In genomic region chr8:10990421-10991110, GRCm38 (mm10) we compare ENCODE assay signal across 9 mouse cellular contexts. TPM values are rescaled to one million over a fixed set of nuclear protein-coding genes. Genes with fewer than 3 reads are reported as not detected.
DNase-seq lines count a peak whose midpoint lies in the region; ATAC-seq and TF ChIP-seq lines count a peak whose summit lies in the region.
"Had no signal": no experiment of that assay in that cellular context is flagged by ENCODE, and none has a peak within 500 bp of the region (broad histone marks: within the 10 kb centered on the region; RNA-seq: fewer than 3 reads in every experiment).

No protein-coding gene starts in this region.

- H3K4me1 ChIP-seq in midbrain, embryonic 10.5 days, result peaks cover 63% of the 10 kb centered on the region
- H3K4me1 ChIP-seq in midbrain, postnatal 0 days (ENCODE audit: insufficient read depth, low read length), result peaks cover 2% of the 10 kb centered on the region; the same call in 1 of the 2 replicates
- H3K4me1 ChIP-seq in forebrain, embryonic 13.5 days, result peaks cover 46% of the 10 kb centered on the region
- peaks cover 99% of the 10 kb centered on the region for H3K4me1 ChIP-seq in liver, embryonic 12.5 days
- peaks cover 39% of the 10 kb centered on the region for H3K4me1 ChIP-seq in stomach, embryonic 15.5 days

- no peaks in the 10 kb centered on the region for H3K27me3 ChIP-seq in midbrain, embryonic 10.5 days (ENCODE audit: low read depth, poor library complexity, severe bottlenecking)
- H3K27me3 ChIP-seq in midbrain, postnatal 0 days (ENCODE audit: insufficient read depth, low read length), result no peaks in the 10 kb centered on the region
- H3K27me3 ChIP-seq in forebrain, embryonic 13.5 days, result no peaks in the 10 kb centered on the region
- H3K27me3 ChIP-seq in liver, embryonic 12.5 days (replicated peaks), result no peaks in the 10 kb centered on the region
- no peaks in the 10 kb centered on the region for H3K27me3 ChIP-seq in stomach, embryonic 15.5 days (replicated peaks)

- H3K4me2 ChIP-seq in midbrain, postnatal 0 days (ENCODE audit: low read depth, low read length, poor library complexity, severe bottlenecking), result no peak overlapping the region
- H3K4me2 ChIP-seq in forebrain, embryonic 13.5 days, result peak overlapping the region; percentile 18
- H3K4me2 ChIP-seq in liver, embryonic 12.5 days, result peak overlapping the region; percentile 61
- H3K4me2 ChIP-seq in stomach, embryonic 15.5 days, result no peak overlapping the region

- no peak overlapping the region for H3K4me3 ChIP-seq in midbrain, embryonic 10.5 days
- H3K4me3 ChIP-seq in midbrain, postnatal 0 days (ENCODE audit: low read depth, low read length), result no peak overlapping the region
- H3K4me3 ChIP-seq in forebrain, embryonic 13.5 days, result no peak overlapping the region
- H3K4me3 ChIP-seq in liver, embryonic 12.5 days, result peak overlapping the region; percentile 31; the same call in 1 of the 2 replicates
- no peak overlapping the region for H3K4me3 ChIP-seq in stomach, embryonic 15.5 days (replicated peaks)

- peaks cover 58% of the 10 kb centered on the region for H3K36me3 ChIP-seq in midbrain, embryonic 10.5 days
- peaks cover 11% of the 10 kb centered on the region for H3K36me3 ChIP-seq in midbrain, postnatal 0 days (ENCODE audit: insufficient read depth, low read length)
- H3K36me3 ChIP-seq in forebrain, embryonic 13.5 days (ENCODE audit: poor library complexity, severe bottlenecking), result peaks cover 24% of the 10 kb centered on the region
- peaks cover 77% of the 10 kb centered on the region for H3K36me3 ChIP-seq in liver, embryonic 12.5 days
- H3K36me3 ChIP-seq in stomach, embryonic 15.5 days, result peaks cover 12% of the 10 kb centered on the region

- TF ChIP-seq CTCF in midbrain, postnatal 0 days (IDR thresholded peaks at IDR 0.05), result no peak

- WGBS in midbrain, embryonic 10.5 days, result 37% methylated on average over 10 of the region's 10 CpGs
- 22% methylated on average over 10 of the region's 10 CpGs for WGBS in midbrain, postnatal 0 days
- 7% methylated on average over 10 of the region's 10 CpGs for WGBS in forebrain, embryonic 13.5 days
- 20% methylated on average over 10 of the region's 10 CpGs for WGBS in liver, embryonic 12.5 days (ENCODE audit: insufficient replicate concordance)
- 28% methylated on average over 10 of the region's 10 CpGs for WGBS in stomach, embryonic 15.5 days

- no peak for DNase-seq in midbrain, embryonic 10.5 days (ENCODE audit: low spot score)
- no peak for DNase-seq in midbrain, postnatal 0 days (ENCODE audit: low spot score)
- DNase-seq in gastrocnemius, postnatal 10 days, result no peak
- DNase-seq in layer of hippocampus, postnatal 14 days (ENCODE audit: low spot score in 2 of 2), result no peak
- DNase-seq in urinary bladder, postnatal 25 days (ENCODE audit: low spot score), result no peak

- no peak for ATAC-seq in midbrain, postnatal 0 days (ENCODE audit: low FRiP score)
- ATAC-seq in forebrain, embryonic 13.5 days, result peak; percentile 31; the same call in 1 of the 2 replicates
- ATAC-seq in liver, embryonic 12.5 days, result peak; percentile 70
- ATAC-seq in stomach, embryonic 15.5 days (ENCODE audit: insufficient read depth, low FRiP score, low read depth), result no peak

- peak overlapping the region; percentile 78 for H3K27ac ChIP-seq in midbrain, embryonic 10.5 days (replicated peaks)
- no peak overlapping the region for H3K27ac ChIP-seq in midbrain, postnatal 0 days (ENCODE audit: low read depth, low read length)
- peak overlapping the region; percentile 71 for H3K27ac ChIP-seq in forebrain, embryonic 13.5 days
- peak overlapping the region; percentile 93 for H3K27ac ChIP-seq in liver, embryonic 12.5 days
- H3K27ac ChIP-seq in stomach, embryonic 15.5 days, result peak overlapping the region; percentile 67
- H3K27ac ChIP-seq: kidney, postnatal 0 days had no signal

- no peak overlapping the region for H3K9ac ChIP-seq in midbrain, postnatal 0 days (replicated peaks; ENCODE audit: low read length, poor library complexity, severe bottlenecking)
- H3K9ac ChIP-seq in forebrain, embryonic 13.5 days, result no peak overlapping the region
- peak overlapping the region; percentile 66 for H3K9ac ChIP-seq in liver, embryonic 12.5 days
- H3K9ac ChIP-seq in stomach, embryonic 15.5 days, result no peak overlapping the region

- peaks cover 14% of the 10 kb centered on the region for H3K9me3 ChIP-seq in midbrain, embryonic 10.5 days (replicated peaks)
- no peaks in the 10 kb centered on the region for H3K9me3 ChIP-seq in midbrain, postnatal 0 days (ENCODE audit: low read length)
- 0 out of 2 replicates have a peak, but pooled peaks cover 4% of the 10 kb centered on the region for H3K9me3 ChIP-seq in forebrain, embryonic 13.5 days (replicated peaks)
- no peaks in the 10 kb centered on the region for H3K9me3 ChIP-seq in liver, embryonic 12.5 days (replicated peaks)
- no peaks in the 10 kb centered on the region for H3K9me3 ChIP-seq in stomach, embryonic 15.5 days

RNA-seq across cellular contexts. Expression of gene Irs2, which starts 17.7 kb away (rescaled TPM):
- polyA plus RNA-seq in midbrain, embryonic 10.5 days (2016; fragmentation: Nextera tagmentation; extraction: Ambion mirVana), result 5.6 and 5.9 TPM in 2 replicates
- total RNA-seq in midbrain, postnatal 0 days (2014; rRNA removed), result 37.3 and 40.4 TPM in 2 replicates
- polyA plus RNA-seq in midbrain, postnatal 0 days (2015; fragmentation: Nextera tagmentation; extraction: Ambion mirVana), result 4.8 and 5.6 TPM in 2 replicates
- 4.5 and 5.2 TPM in 2 replicates for polyA plus RNA-seq in forebrain, embryonic 13.5 days (2015; fragmentation: Nextera tagmentation; extraction: Ambion mirVana)
- 9.6 and 10.4 TPM in 2 replicates for polyA plus RNA-seq in liver, embryonic 12.5 days (2016; fragmentation: Nextera tagmentation; extraction: Ambion mirVana)
- 7.1 and 7.2 TPM in 2 replicates for polyA plus RNA-seq in stomach, embryonic 15.5 days (2015; fragmentation: Nextera tagmentation; extraction: Ambion mirVana)
- 10 to 100 TPM; 10.1 to 10.4 TPM for total RNA-seq in gastrocnemius, postnatal 10 days (2021)
- total RNA-seq in layer of hippocampus, postnatal 14 days (2021), result 10 to 100 TPM; 59.9 to 65.7 TPM

Comparison
In these comparisons a context has a peak if more than half of its experiments do, and no peak if none do; other contexts are left out.
1. ATAC-seq: peak in forebrain, embryonic 13.5 days (single experiment) and liver, embryonic 12.5 days (single experiment); none in midbrain, postnatal 0 days (single experiment) and stomach, embryonic 15.5 days (single experiment).
2. H3K4me2 ChIP-seq: peak in forebrain, embryonic 13.5 days (single experiment) and liver, embryonic 12.5 days (single experiment); none in midbrain, postnatal 0 days (single experiment) and stomach, embryonic 15.5 days (single experiment).